Mouse (Mus musculus) hindbrain, embryonic 12.5 days (tissue): ENCODE measurements around the gene Stk4. TPM values are rescaled to one million over a fixed set of nuclear protein-coding genes. Genes with fewer than 3 reads are reported as not detected.

Experiments
- ATAC-seq: fragments of 200-750 bp; cut with Nextera tagmentation; 2 replicates; pipeline ENCODE4 v1.8.0; 2017; ENCODE audit warnings: moderate TSS enrichment; ENCODE audit not compliant: low FRiP score
- H3K27ac ChIP-seq: fragments of 300-500 bp; sonication (generic); 2 replicates; pipeline ENCODE4 v1.5.1; 2016; ENCODE audit warnings: mild to moderate bottlenecking
- H3K27me3 ChIP-seq: fragments of 300-500 bp; sonication (generic); 2 replicates; pipeline ENCODE4 v1.6.1; 2016; ENCODE audit warnings: mild to moderate bottlenecking
- H3K36me3 ChIP-seq: fragments of 300-500 bp; sonication (generic); 2 replicates; pipeline ENCODE4 v1.6.1; 2016; ENCODE audit warnings: mild to moderate bottlenecking
- H3K4me1 ChIP-seq: fragments of 300-500 bp; sonication (generic); 2 replicates; pipeline ENCODE4 v1.6.1; 2016
- H3K4me2 ChIP-seq: fragments of 300-500 bp; sonication (generic); replicated peaks from 2 replicates; pipeline ENCODE4 v1.6.1; 2016; ENCODE audit warnings: mild to moderate bottlenecking
- H3K4me3 ChIP-seq: fragments of 300-500 bp; sonication (generic); 2 replicates; pipeline ENCODE4 v1.5.1; 2016; ENCODE audit warnings: mild to moderate bottlenecking
- H3K9ac ChIP-seq: fragments of 300-500 bp; sonication (generic); 2 replicates; pipeline ENCODE4 v1.6.1; 2016; ENCODE audit warnings: mild to moderate bottlenecking, moderate library complexity
- H3K9me3 ChIP-seq: fragments of 300-500 bp; sonication (generic); replicated peaks from 2 replicates; pipeline ENCODE4 v1.6.1; 2016; ENCODE audit warnings: mild to moderate bottlenecking
- WGBS: fragments of 180-500 bp; shearing (Covaris S2); methylation state at CpG from one replicate; pipeline ENCODE4 v1.1.7; 2016; 5-methylcytosine and 5-hydroxymethylcytosine counted together
- polyA plus RNA-seq: library from polyadenylated mRNA; unstranded; fragments of >200 nt; fragmentation: Nextera tagmentation; extraction: Ambion mirVana; gene quantifications from 2 replicates; pipeline ENCODE4 v1.2.1, GENCODE M21; 2016

Stk4 gene
- polyA plus RNA-seq, 1 experiment from 2014 or later, result 32.0 TPM

- peak; percentile 66; the same call in 1 of the 2 replicates for ATAC-seq
- H3K9ac ChIP-seq, result peak overlapping the region; percentile 45; the same call in 1 of the 2 replicates
- WGBS, result 10% methylated on average over 89 of the region's 90 CpGs
- H3K4me1 ChIP-seq, result peaks cover 25% of the 10 kb centered on the region
- H3K9me3 ChIP-seq, result no peaks in the 10 kb centered on the region
- H3K4me3 ChIP-seq, result peak overlapping the region; percentile 35
- no peaks in the 10 kb centered on the region for H3K36me3 ChIP-seq
- no peak overlapping the region for H3K27ac ChIP-seq
- H3K27me3 ChIP-seq, result peaks cover 69% of the 10 kb centered on the region
- peak overlapping the region; percentile 58 for H3K4me2 ChIP-seq
Measured at GRCm38 (mm10) chr2:164167752-164168570, 97.8 kb downstream of the Stk4 start.

- H3K4me3 ChIP-seq, result peak overlapping the region; percentile 35
- no peaks in the 10 kb centered on the region for H3K9me3 ChIP-seq
- 0 out of 2 replicates have a peak, but pooled peaks have one; percentile 19 for ATAC-seq
- H3K9ac ChIP-seq, result no peak overlapping the region
- 12% methylated on average over 40 of the region's 42 CpGs for whole genome bisulfite sequencing
- H3K4me2 ChIP-seq, result peak overlapping the region; percentile 58
- no peaks in the 10 kb centered on the region for H3K36me3 ChIP-seq
- peaks cover 72% of the 10 kb centered on the region for H3K27me3 ChIP-seq
- peaks cover 25% of the 10 kb centered on the region for H3K4me1 ChIP-seq
- H3K27ac ChIP-seq, result no peak overlapping the region
Measured at GRCm38 (mm10) chr2:164168571-164168946, 98.4 kb downstream of the Stk4 start.

GRCm38 (mm10) chr2:164170326-164170725, 100.2 kb downstream of the Stk4 start:
- H3K4me1 ChIP-seq, result peaks cover 25% of the 10 kb centered on the region
- no peak overlapping the region for H3K4me3 ChIP-seq
- peak overlapping the region; percentile 64 for H3K4me2 ChIP-seq
- peaks cover 79% of the 10 kb centered on the region for H3K27me3 ChIP-seq
- H3K27ac ChIP-seq, result no peak overlapping the region
- 4% methylated on average over 11 of the region's 11 CpGs for WGBS
- ATAC-seq, result no peak
- no peak overlapping the region for H3K9ac ChIP-seq
- H3K36me3 ChIP-seq, result no peaks in the 10 kb centered on the region
- no peaks in the 10 kb centered on the region for H3K9me3 ChIP-seq

- H3K27ac ChIP-seq, result no peak within 1 kb of the TSS
- peaks cover 25% of the 10 kb centered on the region for H3K4me1 ChIP-seq
- H3K4me3 ChIP-seq, result peak within 1 kb of the TSS; percentile 33
- H3K27me3 ChIP-seq, result peaks cover 75% of the 10 kb centered on the region
- no peaks in the 10 kb centered on the region for H3K9me3 ChIP-seq
- peak within 1 kb of the TSS; percentile 64 for H3K4me2 ChIP-seq
- ATAC-seq, result no peak
- H3K36me3 ChIP-seq, result no peaks in the 10 kb centered on the region
- H3K9ac ChIP-seq, result peak within 1 kb of the TSS; percentile 47
- WGBS, result under 1% methylated on average over 25 of the region's 29 CpGs
Measured at GRCm38 (mm10) chr2:164170902-164171301, 100.8 kb downstream of the Stk4 start, which contains the start of gene Kcns1. Gene Kcns1, minus strand, starts transcription at chr2:164171113.

GRCm38 (mm10) chr2:164173394-164173793, 103.3 kb downstream of the Stk4 start:
- no peak for ATAC-seq

GRCm38 (mm10) chr2:164174649-164175395, 104.7 kb downstream of the Stk4 start:
- peaks cover 12% of the 10 kb centered on the region for H3K4me1 ChIP-seq
- H3K36me3 ChIP-seq, result no peaks in the 10 kb centered on the region
- no peak for ATAC-seq
- no peak overlapping the region for H3K4me3 ChIP-seq
- H3K4me2 ChIP-seq, result no peak overlapping the region
- no peak overlapping the region for H3K27ac ChIP-seq
- H3K27me3 ChIP-seq, result peaks cover 40% of the 10 kb centered on the region
- H3K9ac ChIP-seq, result no peak overlapping the region
- whole genome bisulfite sequencing, result 79% methylated on average over 8 of the region's 8 CpGs
- no peaks in the 10 kb centered on the region for H3K9me3 ChIP-seq

More at GRCm38 (mm10) chr2:164173394-164173793, 103.3 kb downstream of the Stk4 start:
- Histone ChIP-seq H3K4me1 (peaks cover 16% of the 10 kb centered on the region), H3K27ac (no peak overlapping the region), H3K9ac (no peak overlapping the region), H3K27me3 (peaks cover 50% of the 10 kb centered on the region), H3K4me3 (no peak overlapping the region), H3K9me3 (no peaks in the 10 kb centered on the region), H3K36me3 (no peaks in the 10 kb centered on the region), H3K4me2 (no peak overlapping the region)
- WGBS, result 70% methylated on average over 3 of the region's 3 CpGs

GRCm38 (mm10) chr2:164175850-164176249, 105.7 kb downstream of the Stk4 start:
- Histone ChIP-seq H3K27ac (no peak overlapping the region), H3K27me3 (peaks cover 30% of the 10 kb centered on the region), H3K9me3 (no peaks in the 10 kb centered on the region), H3K4me2 (no peak overlapping the region), H3K9ac (no peak overlapping the region), H3K4me3 (no peak overlapping the region), H3K4me1 (peaks cover 5% of the 10 kb centered on the region), H3K36me3 (no peaks in the 10 kb centered on the region)
- ATAC-seq, result no peak
- 79% methylated on average over 3 of the region's 3 CpGs for WGBS

GRCm38 (mm10) chr2:164177831-164178230, 107.7 kb downstream of the Stk4 start:
- no peaks in the 10 kb centered on the region for H3K4me1 ChIP-seq
- H3K4me2 ChIP-seq, result no peak overlapping the region
- 88% methylated on average over 5 of the region's 5 CpGs for WGBS
- H3K9ac ChIP-seq, result no peak overlapping the region
- H3K27ac ChIP-seq, result no peak overlapping the region
- no peak for ATAC-seq
- peaks cover 14% of the 10 kb centered on the region for H3K27me3 ChIP-seq
- no peaks in the 10 kb centered on the region for H3K9me3 ChIP-seq
- H3K4me3 ChIP-seq, result no peak overlapping the region
- H3K36me3 ChIP-seq, result no peaks in the 10 kb centered on the region

GRCm38 (mm10) chr2:164180124-164180523, 110.0 kb downstream of the Stk4 start:
- no peak overlapping the region for H3K4me3 ChIP-seq

GRCm38 (mm10) chr2:164180770-164181169, 110.6 kb downstream of the Stk4 start:
- Histone ChIP-seq H3K9ac (no peak overlapping the region), H3K4me3 (no peak overlapping the region), H3K9me3 (no peaks in the 10 kb centered on the region), H3K4me1 (0 out of 2 replicates have a peak, but pooled peaks cover 4% of the 10 kb centered on the region), H3K27me3 (peaks cover 4% of the 10 kb centered on the region; the same call in 1 of the 2 replicates), H3K4me2 (no peak overlapping the region), H3K27ac (no peak overlapping the region), H3K36me3 (no peaks in the 10 kb centered on the region)
- no peak for ATAC-seq
- 88% methylated on average over 4 of the region's 4 CpGs for WGBS

More at GRCm38 (mm10) chr2:164180124-164180523, 110.0 kb downstream of the Stk4 start:
- peaks cover 4% of the 10 kb centered on the region; the same call in 1 of the 2 replicates for H3K27me3 ChIP-seq
- no peak overlapping the region for H3K9ac ChIP-seq
- 41% methylated on average over 3 of the region's 3 CpGs for WGBS
- 0 out of 2 replicates have a peak, but pooled peaks cover 4% of the 10 kb centered on the region for H3K4me1 ChIP-seq
- H3K36me3 ChIP-seq, result no peaks in the 10 kb centered on the region
- H3K4me2 ChIP-seq, result no peak overlapping the region
- ATAC-seq, result no peak
- H3K9me3 ChIP-seq, result no peaks in the 10 kb centered on the region
- H3K27ac ChIP-seq, result no peak overlapping the region

- no peak within 1 kb of the TSS for H3K4me3 ChIP-seq
- ATAC-seq, result no peak
- 77% methylated on average over 7 of the region's 7 CpGs for WGBS
- no peaks in the 10 kb centered on the region for H3K36me3 ChIP-seq
- no peaks in the 10 kb centered on the region for H3K9me3 ChIP-seq
- 0 out of 2 replicates have a peak, but pooled peaks cover 4% of the 10 kb centered on the region for H3K4me1 ChIP-seq
- H3K4me2 ChIP-seq, result no peak within 1 kb of the TSS
- H3K9ac ChIP-seq, result no peak within 1 kb of the TSS
- no peak within 1 kb of the TSS for H3K27ac ChIP-seq
- H3K27me3 ChIP-seq, result peaks cover 4% of the 10 kb centered on the region; the same call in 1 of the 2 replicates
Measured at GRCm38 (mm10) chr2:164182692-164183255, 112.7 kb downstream of the Stk4 start, which contains the start of gene Wfdc5. Gene Wfdc5, minus strand, starts transcription at chr2:164182742.

GRCm38 (mm10) chr2:164183340-164183739, 113.2 kb downstream of the Stk4 start:
- no peaks in the 10 kb centered on the region for H3K36me3 ChIP-seq
- H3K9me3 ChIP-seq, result no peaks in the 10 kb centered on the region
- no peak overlapping the region for H3K4me2 ChIP-seq
- peaks cover 4% of the 10 kb centered on the region; the same call in 1 of the 2 replicates for H3K27me3 ChIP-seq
- no peak overlapping the region for H3K27ac ChIP-seq
- H3K4me3 ChIP-seq, result no peak overlapping the region
- H3K4me1 ChIP-seq, result 0 out of 2 replicates have a peak, but pooled peaks cover 4% of the 10 kb centered on the region
- 74% methylated on average over 9 of the region's 9 CpGs for WGBS
- no peak overlapping the region for H3K9ac ChIP-seq
- ATAC-seq, result no peak
